Mouse (Mus musculus): Measurements from ENCODE around the gene Slc12a6. TPM values are rescaled to one million over a fixed set of nuclear protein-coding genes. Genes with fewer than 3 reads are reported as not detected.

The Slc12a6 gene
- polyA plus RNA-seq, 1 experiment from 2014 or later = 15.1 TPM

DNA sequence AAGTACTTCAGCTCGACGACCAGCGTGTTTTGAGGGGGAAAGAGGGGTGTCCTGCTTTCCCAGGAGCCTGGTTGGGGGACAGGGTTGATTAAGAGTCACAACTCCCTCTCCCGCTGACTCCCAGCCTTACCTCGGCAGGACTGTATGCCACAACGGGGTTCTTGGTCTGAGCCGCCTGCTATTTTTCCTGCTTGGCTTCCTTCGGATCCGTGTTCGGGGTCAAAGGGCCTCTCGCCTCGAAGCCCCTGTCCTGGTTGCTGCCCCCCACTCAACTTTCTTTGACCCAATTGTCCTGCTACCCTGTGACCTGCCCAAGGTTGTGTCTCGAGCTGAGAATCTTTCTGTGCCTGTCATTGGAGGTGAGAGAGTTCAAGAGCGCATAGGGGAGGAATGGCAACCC is 23.8 kb upstream of the Slc12a6 start:
- Histone ChIP-seq H3K36me3 (peaks cover 33% of the 10 kb centered on the region), H3K4me3 (no peak overlapping the region), H3K27ac (ENCODE audit: poor library complexity, severe bottlenecking) (no peak overlapping the region), H3K9ac (no peak overlapping the region), H3K27me3 (replicated peaks) (no peaks in the 10 kb centered on the region), H3K4me2 (no peak overlapping the region), H3K4me1 (replicated peaks) (peaks cover 14% of the 10 kb centered on the region), H3K9me3 (replicated peaks) (no peaks in the 10 kb centered on the region)
- WGBS = 76% methylated on average over 14 of the region's 14 CpGs
- no peak for ATAC-seq (ENCODE audit: insufficient number of reproducible peaks, low FRiP score)

DNA sequence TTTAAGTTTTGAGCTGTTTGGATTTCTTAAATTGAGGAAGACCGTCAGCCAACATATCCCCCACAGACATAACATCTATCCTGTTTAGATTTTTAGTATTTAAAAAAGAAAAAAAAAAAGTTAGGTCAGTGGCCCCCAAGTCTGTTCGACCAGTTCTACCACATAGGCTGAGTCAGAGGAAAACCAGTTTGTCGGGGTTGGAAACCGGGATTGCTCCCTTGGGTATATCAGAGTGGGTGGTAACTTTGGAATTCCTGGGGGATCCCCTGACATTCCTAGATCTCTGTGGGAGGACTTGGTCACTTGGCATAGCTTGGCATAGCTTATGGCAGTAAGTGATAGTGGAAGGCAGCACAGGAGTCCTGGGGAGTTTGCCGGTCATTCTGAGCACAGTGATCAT is 20.3 kb upstream of the Slc12a6 start:
- Histone ChIP-seq H3K4me3 (no peak overlapping the region), H3K4me1 (replicated peaks) (peaks cover 9% of the 10 kb centered on the region), H3K4me2 (no peak overlapping the region), H3K9ac (no peak overlapping the region), H3K27ac (ENCODE audit: poor library complexity, severe bottlenecking) (no peak overlapping the region), H3K27me3 (replicated peaks) (no peaks in the 10 kb centered on the region), H3K36me3 (peaks cover 33% of the 10 kb centered on the region), H3K9me3 (replicated peaks) (no peaks in the 10 kb centered on the region)
- WGBS = 87% methylated on average over 5 of the region's 5 CpGs
- no peak for ATAC-seq (ENCODE audit: insufficient number of reproducible peaks, low FRiP score)

DNA sequence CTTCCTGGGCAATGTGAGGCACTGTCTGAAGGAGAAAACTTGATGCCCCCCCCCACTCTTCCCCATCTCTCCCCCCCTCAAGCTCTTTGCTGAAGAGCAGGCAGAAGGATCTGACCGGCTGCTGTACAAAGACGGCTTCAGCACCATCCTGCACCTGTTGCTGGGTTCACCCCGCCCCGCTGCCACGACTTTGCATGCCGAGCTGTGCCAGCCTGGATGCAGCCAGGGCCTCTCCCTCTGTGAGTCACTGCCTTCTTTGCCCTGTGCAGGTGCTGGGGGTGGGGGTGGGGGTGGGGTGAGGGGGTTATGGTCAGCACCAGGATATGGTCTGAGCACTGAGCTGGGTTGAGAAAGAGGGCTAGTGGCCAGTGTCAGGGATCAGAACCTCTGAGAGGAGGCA is 19.4 kb upstream of the Slc12a6 start:
- Histone ChIP-seq H3K4me2 (no peak overlapping the region), H3K27ac (ENCODE audit: poor library complexity, severe bottlenecking) (no peak overlapping the region), H3K9ac (no peak overlapping the region), H3K27me3 (replicated peaks) (no peaks in the 10 kb centered on the region), H3K4me1 (replicated peaks) (0 out of 2 replicates have a peak, but pooled peaks cover under 1% of the 10 kb centered on the region), H3K4me3 (no peak overlapping the region), H3K36me3 (peaks cover 33% of the 10 kb centered on the region), H3K9me3 (replicated peaks) (no peaks in the 10 kb centered on the region)
- no peak; the same call in 1 of the 2 replicates for ATAC-seq (ENCODE audit: insufficient number of reproducible peaks, low FRiP score)
- WGBS = 88% methylated on average over 6 of the region's 6 CpGs

DNA sequence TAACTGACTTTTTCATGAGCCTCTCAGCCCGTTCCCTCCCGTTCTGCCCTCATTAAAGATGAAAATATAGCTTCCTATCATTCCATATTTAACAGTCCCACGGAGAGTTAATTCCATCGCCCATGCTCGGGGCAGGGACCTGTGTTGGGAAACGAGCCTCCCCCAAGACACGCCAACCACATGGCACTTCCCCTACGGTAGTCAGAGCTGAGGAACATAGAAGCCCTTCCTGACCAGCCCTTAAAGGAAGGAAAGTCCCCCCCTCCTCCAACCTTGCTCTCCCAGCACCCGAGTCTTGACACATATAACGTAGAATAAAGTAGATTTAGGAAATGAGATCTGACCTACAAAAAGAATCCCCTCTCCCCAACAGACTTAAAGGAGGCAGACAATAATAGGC is 18.3 kb upstream of the Slc12a6 start:
- Histone ChIP-seq H3K4me3 (no peak overlapping the region), H3K9me3 (replicated peaks) (no peaks in the 10 kb centered on the region), H3K27ac (ENCODE audit: poor library complexity, severe bottlenecking) (no peak overlapping the region), H3K27me3 (replicated peaks) (no peaks in the 10 kb centered on the region), H3K4me2 (no peak overlapping the region), H3K9ac (no peak overlapping the region), H3K4me1 (replicated peaks) (no peaks in the 10 kb centered on the region), H3K36me3 (peaks cover 33% of the 10 kb centered on the region)
- 72% methylated on average over 10 of the region's 10 CpGs for WGBS
- ATAC-seq (ENCODE audit: insufficient number of reproducible peaks, low FRiP score) = no peak

DNA sequence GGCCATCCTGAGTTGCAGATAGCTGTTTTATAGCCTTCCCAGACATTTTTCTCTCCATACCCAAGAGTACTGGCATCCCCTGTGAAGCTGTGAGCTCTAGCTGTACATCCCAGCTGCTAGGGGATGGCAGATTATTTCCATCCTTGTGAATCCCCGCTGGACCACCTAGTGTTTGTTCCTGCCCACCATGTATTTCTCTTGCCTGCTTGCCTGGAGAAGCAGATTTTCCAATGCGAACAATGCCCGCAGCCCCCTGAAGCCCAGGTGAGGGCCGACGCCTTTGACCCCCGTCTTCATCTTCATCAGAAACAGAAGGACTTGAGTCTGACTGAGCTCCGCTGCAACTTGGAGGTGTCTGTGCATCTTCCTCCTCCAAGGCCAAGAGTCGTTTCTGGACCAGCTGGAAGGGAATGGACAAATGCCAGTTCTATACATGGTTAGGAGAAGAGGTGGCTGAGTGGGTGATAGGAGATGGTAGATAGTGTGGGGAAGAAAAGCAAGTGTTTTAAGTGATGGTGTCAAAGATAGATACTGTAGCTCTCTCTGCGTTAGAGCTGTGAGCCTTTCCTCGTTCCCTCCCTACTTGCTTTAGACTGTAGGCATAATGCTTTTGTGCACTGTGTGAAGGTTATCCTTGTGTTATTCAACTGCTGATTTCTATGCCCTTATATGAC is 15.7 kb upstream of the Slc12a6 start:
- Histone ChIP-seq H3K36me3 (peaks cover 11% of the 10 kb centered on the region), H3K4me3 (no peak overlapping the region), H3K4me2 (no peak overlapping the region), H3K4me1 (replicated peaks) (no peaks in the 10 kb centered on the region), H3K9ac (no peak overlapping the region), H3K27me3 (replicated peaks) (no peaks in the 10 kb centered on the region), H3K9me3 (replicated peaks) (no peaks in the 10 kb centered on the region), H3K27ac (ENCODE audit: poor library complexity, severe bottlenecking) (no peak overlapping the region)
- no peak for ATAC-seq (ENCODE audit: insufficient number of reproducible peaks, low FRiP score)
- 79% methylated on average over 10 of the region's 10 CpGs for WGBS

DNA sequence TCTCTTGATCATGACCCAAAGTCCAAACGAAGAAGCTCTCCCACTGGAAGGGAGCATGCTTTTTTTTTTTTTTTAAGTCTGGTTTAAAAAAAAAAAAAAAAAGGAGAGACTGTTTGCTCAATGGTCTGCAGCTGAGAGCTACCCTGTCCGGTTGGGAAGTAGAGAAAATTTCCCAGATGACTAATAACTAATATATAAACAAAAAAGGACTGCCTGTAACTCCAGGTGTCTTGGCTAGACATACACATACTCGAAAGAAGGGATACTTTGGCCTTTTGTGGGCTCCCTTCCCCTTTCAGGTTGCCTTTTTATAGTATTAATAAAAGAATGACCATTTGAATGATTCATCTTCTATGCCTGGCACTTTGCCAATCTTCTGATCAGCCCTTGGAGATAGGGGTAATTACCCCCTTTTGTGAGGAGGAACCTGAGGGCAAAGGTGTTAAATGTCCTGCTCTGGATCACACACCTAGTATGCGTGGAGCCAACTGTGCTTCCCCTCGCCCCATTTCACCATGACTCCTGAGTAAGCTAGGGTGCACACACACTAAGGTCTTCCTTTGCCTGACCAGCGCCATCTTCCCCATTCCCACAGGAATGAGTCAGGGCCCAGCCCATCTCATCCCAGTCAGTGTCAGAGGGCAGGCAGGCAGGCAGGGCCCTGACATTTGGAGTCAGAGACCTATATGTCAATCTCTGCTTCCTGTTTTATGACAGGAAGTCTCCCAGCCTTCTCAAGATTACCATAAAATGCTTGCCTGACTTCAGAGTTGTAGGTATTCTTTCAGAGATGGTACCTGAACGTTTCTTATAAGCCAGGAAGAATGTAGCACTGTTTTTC is 10.7 kb upstream of the Slc12a6 start:
- no peak overlapping the region for H3K4me2 ChIP-seq
- H3K9me3 ChIP-seq (replicated peaks) = no peaks in the 10 kb centered on the region
- H3K9ac ChIP-seq = no peak overlapping the region
- H3K4me1 ChIP-seq (replicated peaks) = no peaks in the 10 kb centered on the region
- no peaks in the 10 kb centered on the region for H3K36me3 ChIP-seq
- 65% methylated on average over 7 of the region's 7 CpGs for WGBS
- H3K4me3 ChIP-seq = no peak overlapping the region
- no peak overlapping the region for H3K27ac ChIP-seq (ENCODE audit: poor library complexity, severe bottlenecking)
- H3K27me3 ChIP-seq (replicated peaks) = no peaks in the 10 kb centered on the region
- ATAC-seq (ENCODE audit: insufficient number of reproducible peaks, low FRiP score) = no peak

DNA sequence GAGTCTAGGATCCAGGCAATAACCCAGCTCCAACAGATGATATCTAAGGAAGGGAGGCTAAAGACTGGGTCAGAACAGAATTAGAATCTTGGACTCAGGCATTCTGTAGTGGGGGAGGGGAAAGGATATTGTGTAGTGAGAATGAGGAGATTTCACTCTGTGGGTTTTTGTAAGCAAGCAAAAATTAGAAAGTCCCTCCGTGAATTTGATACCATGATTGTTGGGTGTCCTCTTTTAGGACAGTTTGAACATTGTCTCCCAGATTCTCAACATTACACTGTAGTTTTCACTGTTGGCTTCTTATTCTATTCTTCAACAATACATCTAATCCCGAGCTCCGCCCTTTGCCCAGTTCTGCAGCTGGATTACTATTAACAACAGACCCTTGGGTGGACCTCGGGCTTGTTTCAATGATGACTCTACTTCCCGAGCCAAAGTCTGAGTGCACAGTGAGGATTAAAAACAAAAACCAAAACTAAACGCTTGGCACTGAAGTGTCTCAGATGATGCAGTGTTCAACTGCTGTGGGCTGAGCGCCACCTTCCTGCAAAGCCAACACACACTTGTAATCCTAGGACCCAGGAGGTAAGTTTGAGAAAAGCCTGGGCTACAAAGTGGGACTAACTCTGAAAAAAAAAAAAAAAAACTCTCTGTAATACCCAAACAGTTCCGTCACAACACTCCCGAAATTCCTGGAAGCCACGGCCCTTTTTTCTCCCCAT is 6.2 kb upstream of the Slc12a6 start, which contains the start of gene Nutm1:
Nutm1 (minus strand) TSS at position 51 of the 722 bp plus-strand sequence.
- no peak for ATAC-seq (ENCODE audit: insufficient number of reproducible peaks, low FRiP score)

DNA sequence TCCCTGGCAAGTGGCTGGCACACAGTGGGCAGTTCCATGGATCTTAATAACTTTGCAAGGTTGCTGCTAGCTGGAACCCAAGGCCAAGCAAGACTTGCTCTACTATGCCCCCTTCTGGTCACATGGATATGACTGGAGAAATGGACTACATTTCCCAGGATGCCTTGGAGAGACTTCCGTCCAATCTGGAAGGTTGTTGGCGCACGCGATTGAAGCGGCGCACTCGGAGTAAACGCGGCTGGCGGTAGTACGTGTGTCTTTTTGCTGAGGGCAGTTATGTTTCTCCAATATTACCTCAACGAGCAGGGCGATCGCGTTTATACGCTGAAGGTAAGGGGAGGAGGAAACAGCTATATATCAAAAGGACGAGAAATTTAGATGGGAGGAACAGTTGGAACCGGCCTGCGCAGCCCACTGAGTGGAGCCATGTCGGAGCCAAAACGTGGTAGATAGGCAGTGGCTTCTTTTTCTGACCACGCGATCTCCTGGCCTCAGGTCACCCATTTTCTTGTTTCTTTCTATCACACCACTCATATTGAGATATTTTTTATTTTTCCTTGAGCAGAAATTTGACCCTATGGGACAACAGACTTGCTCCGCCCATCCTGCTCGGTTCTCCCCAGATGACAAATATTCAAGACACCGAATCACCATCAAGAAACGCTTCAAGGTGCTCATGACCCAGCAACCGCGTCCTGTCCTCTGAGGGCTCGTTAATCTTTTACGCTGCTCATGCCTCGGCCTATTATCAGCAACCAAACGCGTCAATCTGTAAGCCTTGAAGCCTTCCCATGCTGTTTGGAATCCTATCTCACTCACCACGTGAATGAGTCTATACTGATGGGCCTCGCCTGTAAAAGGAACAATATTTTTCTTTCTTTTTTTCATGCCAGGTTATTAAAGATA is 3.6 kb upstream of the Slc12a6 start, which contains the start of gene Nop10:
Nop10 (plus strand) TSS at position 179 of the 906 bp plus-strand sequence.
- Histone ChIP-seq H3K27me3 (replicated peaks) (no peaks in the 10 kb centered on the region), H3K36me3 (no peaks in the 10 kb centered on the region), H3K4me2 (peak within 1 kb of the TSS; percentile 69), H3K4me3 (peak within 1 kb of the TSS; percentile 68), H3K9me3 (replicated peaks) (no peaks in the 10 kb centered on the region), H3K9ac (peak within 1 kb of the TSS; percentile 72), H3K4me1 (replicated peaks) (peaks cover 19% of the 10 kb centered on the region), H3K27ac (ENCODE audit: poor library complexity, severe bottlenecking) (peak within 1 kb of the TSS; percentile 61)
- ATAC-seq (ENCODE audit: insufficient number of reproducible peaks, low FRiP score) = peak; percentile 57
- WGBS = under 1% methylated on average over 36 of the region's 36 CpGs

More for the DNA sequence above, 6.2 kb upstream of the Slc12a6 start, which contains the start of gene Nutm1:
- no peaks in the 10 kb centered on the region for H3K27me3 ChIP-seq (replicated peaks)
- WGBS = 67% methylated on average over 10 of the region's 10 CpGs
- peaks cover 15% of the 10 kb centered on the region for H3K4me1 ChIP-seq (replicated peaks)
- H3K27ac ChIP-seq (ENCODE audit: poor library complexity, severe bottlenecking) = no peak within 1 kb of the TSS
- no peaks in the 10 kb centered on the region for H3K9me3 ChIP-seq (replicated peaks)
- no peaks in the 10 kb centered on the region for H3K36me3 ChIP-seq
- H3K4me3 ChIP-seq = no peak within 1 kb of the TSS
- H3K9ac ChIP-seq = no peak within 1 kb of the TSS
- H3K4me2 ChIP-seq = no peak within 1 kb of the TSS

DNA sequence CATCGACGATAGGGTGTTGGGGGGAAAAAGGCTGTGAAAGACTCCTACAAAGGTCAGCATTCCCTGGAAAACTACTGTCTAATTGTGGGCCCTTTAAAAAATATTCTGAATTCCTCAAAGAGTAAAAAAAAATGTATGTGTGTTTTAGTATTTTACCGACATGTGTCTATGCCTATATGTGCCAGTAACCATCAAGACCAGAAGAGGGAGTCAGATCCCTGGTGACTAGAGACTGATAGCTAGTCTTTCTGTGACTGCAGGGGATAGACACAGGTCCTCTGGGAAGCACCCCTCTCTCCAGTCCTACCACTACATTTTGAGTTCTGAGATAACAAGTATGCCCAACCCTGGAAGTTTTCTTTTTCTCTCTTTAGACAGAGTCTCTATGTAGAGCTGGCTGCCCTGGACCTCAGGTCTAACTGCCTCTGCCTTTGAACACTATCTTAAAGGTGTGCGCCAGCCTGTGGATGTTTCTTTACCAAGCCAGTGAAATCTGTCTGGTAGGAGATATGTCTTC is 2.8 kb upstream of the Slc12a6 start:
- Histone ChIP-seq H3K9me3 (replicated peaks) (no peaks in the 10 kb centered on the region), H3K27me3 (replicated peaks) (no peaks in the 10 kb centered on the region), H3K4me2 (peak overlapping the region; percentile 69), H3K9ac (peak overlapping the region; percentile 72), H3K4me1 (replicated peaks) (peaks cover 19% of the 10 kb centered on the region), H3K4me3 (peak overlapping the region; percentile 68), H3K36me3 (no peaks in the 10 kb centered on the region), H3K27ac (ENCODE audit: poor library complexity, severe bottlenecking) (no peak overlapping the region)
- no peak for ATAC-seq (ENCODE audit: insufficient number of reproducible peaks, low FRiP score)
- WGBS = 34% methylated on average over 4 of the region's 4 CpGs

DNA sequence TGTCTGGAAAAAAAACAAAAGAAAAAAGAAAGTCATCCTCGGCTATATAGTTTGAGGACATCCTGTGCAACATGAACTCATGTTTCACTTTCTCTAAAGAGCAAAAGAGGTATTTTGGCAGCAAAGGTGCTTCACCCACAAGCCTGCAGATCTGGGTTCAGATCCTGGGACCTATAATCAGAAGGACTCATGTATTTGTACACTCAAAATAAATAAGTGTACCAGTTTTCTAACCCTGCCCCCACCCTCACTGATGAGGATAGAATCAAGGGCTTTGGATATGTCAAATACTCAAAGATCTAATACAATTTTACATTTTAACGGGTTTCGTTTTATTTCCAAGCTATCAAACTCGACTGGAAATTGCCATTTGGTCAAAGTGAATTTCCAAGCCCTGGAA is 1.3 kb upstream of the Slc12a6 start:
- no peak overlapping the region for H3K27ac ChIP-seq (ENCODE audit: poor library complexity, severe bottlenecking)
- H3K4me3 ChIP-seq = no peak overlapping the region
- no peak overlapping the region for H3K4me2 ChIP-seq
- no peaks in the 10 kb centered on the region for H3K36me3 ChIP-seq
- 71% methylated on average over 4 of the region's 4 CpGs for WGBS
- no peak overlapping the region for H3K9ac ChIP-seq
- no peak for ATAC-seq (ENCODE audit: insufficient number of reproducible peaks, low FRiP score)
- peaks cover 26% of the 10 kb centered on the region for H3K4me1 ChIP-seq (replicated peaks)
- H3K9me3 ChIP-seq (replicated peaks) = no peaks in the 10 kb centered on the region
- no peaks in the 10 kb centered on the region for H3K27me3 ChIP-seq (replicated peaks)

Measured in heart, embryonic 12.5 days (tissue).